Mouse (Mus musculus) heart, embryonic 14.5 days (tissue): ENCODE data around the gene Ctnnbl1. TPM values are rescaled to one million over a fixed set of nuclear protein-coding genes. Genes with fewer than 3 reads are reported as not detected.

Experiments
- ATAC-seq: fragments of 200-750 bp; cut with Nextera tagmentation; 2 replicates; pipeline ENCODE4 v1.8.0; 2017; ENCODE audit warnings: low read depth, moderate TSS enrichment; ENCODE audit not compliant: insufficient number of reproducible peaks, insufficient read depth, low FRiP score
- H3K27ac ChIP-seq, 2 experiments: fragments of 200-500 bp in 1 of 2; fragments of 300-500 bp in 1 of 2; sonication (generic) in 1 of 2; replicated peaks in 1 of 2; 2 replicates each; pipeline ENCODE4 v1.5.1; 2012 to 2014; ENCODE audit warnings: low read depth in 2 of 2, low read length in 2 of 2, control low read depth in 1 of 2, mild to moderate bottlenecking in 1 of 2, mixed read lengths in 1 of 2; ENCODE audit not compliant: control insufficient read depth in 1 of 2, insufficient read depth in 1 of 2
- H3K27me3 ChIP-seq: fragments of 300-500 bp; sonication (generic); 2 replicates; pipeline ENCODE4 v1.6.1; 2014; ENCODE audit warnings: mild to moderate bottlenecking, low read length, control low read depth; ENCODE audit not compliant: control insufficient read depth, insufficient read depth
- H3K36me3 ChIP-seq: fragments of 300-500 bp; sonication (generic); 2 replicates; pipeline ENCODE4 v1.6.1; 2014; ENCODE audit warnings: mild to moderate bottlenecking, control low read depth, low read length, mixed read lengths; ENCODE audit not compliant: control insufficient read depth, insufficient read depth
- H3K4me1 ChIP-seq, 2 experiments: fragments of 200-500 bp in 1 of 2; fragments of 300-500 bp in 1 of 2; sonication (generic) in 1 of 2; 2 replicates each; pipeline ENCODE4 v1.6.1; 2012 to 2014; ENCODE audit warnings: low read length in 2 of 2, control low read depth in 1 of 2, mixed read lengths in 1 of 2; ENCODE audit not compliant: control insufficient read depth in 2 of 2, insufficient read depth in 2 of 2
- H3K4me2 ChIP-seq: fragments of 300-500 bp; sonication (generic); 2 replicates; pipeline ENCODE4 v1.6.1; 2014; ENCODE audit warnings: mild to moderate bottlenecking, low read length
- H3K4me3 ChIP-seq, 2 experiments: fragments of 200-500 bp in 1 of 2; fragments of 300-500 bp in 1 of 2; sonication (generic) in 1 of 2; 2 replicates each; pipeline ENCODE4 v1.5.1; 2012 to 2014; ENCODE audit warnings: low read length in 2 of 2, mild to moderate bottlenecking in 2 of 2, control low read depth in 1 of 2, low read depth in 1 of 2, moderate library complexity in 1 of 2; ENCODE audit not compliant: control insufficient read depth in 1 of 2, insufficient read depth in 1 of 2
- H3K9ac ChIP-seq: fragments of 300-500 bp; sonication (generic); 2 replicates; pipeline ENCODE4 v1.6.1; 2014; ENCODE audit warnings: mild to moderate bottlenecking, low read length
- H3K9me3 ChIP-seq: fragments of 300-500 bp; sonication (generic); 2 replicates; pipeline ENCODE4 v1.6.1; 2016; ENCODE audit warnings: low read length, control low read depth; ENCODE audit not compliant: control insufficient read depth
- WGBS: fragments of 180-500 bp; shearing (Covaris S2); extraction: QIAGEN DNeasy Blood & Tissue Kit; methylation state at CpG from one replicate; pipeline ENCODE4 v1.1.7; 2014; 5-methylcytosine and 5-hydroxymethylcytosine counted together
- polyA plus RNA-seq: library from polyadenylated mRNA; unstranded; fragments of >200 nt; fragmentation: Nextera tagmentation; extraction: Ambion mirVana; gene quantifications from 2 replicates; pipeline ENCODE4 v1.2.1, GENCODE M21; 2014

Gene Ctnnbl1
- polyA plus RNA-seq, 1 experiment from 2014 or later = 29.7 TPM

- H3K4me3 ChIP-seq = no peak overlapping the region
- H3K4me2 ChIP-seq = peak overlapping the region; percentile 38
- 0 out of 2 replicates have a peak overlapping the region, but pooled peaks have one; percentile 5 for H3K9ac ChIP-seq
- peaks cover 18 to 29% of the 10 kb centered on the region in 2 experiments for H3K4me1 ChIP-seq
- H3K27me3 ChIP-seq = no peaks in the 10 kb centered on the region
- no peak for ATAC-seq
- WGBS = 75% methylated on average over 11 of the region's 11 CpGs
- H3K9me3 ChIP-seq = no peaks in the 10 kb centered on the region
- H3K27ac ChIP-seq = peak overlapping the region; percentile 50 to 67; a peak in 3 of 4 replicates
- H3K36me3 ChIP-seq = peaks cover 7% of the 10 kb centered on the region; the same call in 1 of the 2 replicates
These were observed 87.0 kb downstream of the Ctnnbl1 start for GRCm38 (mm10) chr2:157824249-157824648.

GRCm38 (mm10) chr2:157830101-157830500 lies 92.9 kb downstream of the Ctnnbl1 start:
- H3K9ac ChIP-seq = no peak overlapping the region
- H3K27ac ChIP-seq = no peak overlapping the region
- WGBS = 88% methylated on average over 6 of the region's 6 CpGs
- no peak overlapping the region for H3K4me3 ChIP-seq
- H3K4me1 ChIP-seq = peaks cover 4 to 6% of the 10 kb centered on the region in 2 experiments; a peak in 2 of 4 replicates
- H3K4me2 ChIP-seq = no peak overlapping the region
- H3K36me3 ChIP-seq = no peaks in the 10 kb centered on the region
- no peak for ATAC-seq
- H3K27me3 ChIP-seq = no peaks in the 10 kb centered on the region
- no peaks in the 10 kb centered on the region for H3K9me3 ChIP-seq

GRCm38 (mm10) chr2:157830620-157831354 lies 93.6 kb downstream of the Ctnnbl1 start:
- Histone ChIP-seq H3K4me1 (peaks cover 4% of the 10 kb centered on the region in 2 experiments; a peak in 2 of 4 replicates), H3K9ac (no peak overlapping the region), H3K36me3 (no peaks in the 10 kb centered on the region), H3K4me3 (no peak overlapping the region), H3K4me2 (no peak overlapping the region), H3K27ac (no peak overlapping the region), H3K27me3 (no peaks in the 10 kb centered on the region), H3K9me3 (no peaks in the 10 kb centered on the region)
- 91% methylated on average over 10 of the region's 10 CpGs for WGBS
- ATAC-seq = no peak

GRCm38 (mm10) chr2:157837050-157837449 lies 99.8 kb downstream of the Ctnnbl1 start:
- Histone ChIP-seq H3K4me2 (no peak overlapping the region), H3K4me1 (peaks cover 5 to 9% of the 10 kb centered on the region in 2 experiments; a peak in 3 of 4 replicates), H3K27me3 (no peaks in the 10 kb centered on the region), H3K36me3 (peaks cover 14% of the 10 kb centered on the region), H3K9ac (no peak overlapping the region), H3K4me3 (no peak overlapping the region), H3K9me3 (no peaks in the 10 kb centered on the region), H3K27ac (no peak overlapping the region)
- 65% methylated on average over 8 of the region's 8 CpGs for WGBS
- no peak for ATAC-seq

- 93% methylated on average over 13 of the region's 13 CpGs for WGBS
- no peak overlapping the region for H3K4me2 ChIP-seq
- H3K4me3 ChIP-seq = no peak overlapping the region
- no peak overlapping the region for H3K9ac ChIP-seq
- ATAC-seq = no peak
- H3K36me3 ChIP-seq = peaks cover 14% of the 10 kb centered on the region
- no peaks in the 10 kb centered on the region for H3K27me3 ChIP-seq
- no peaks in the 10 kb centered on the region for H3K9me3 ChIP-seq
- H3K27ac ChIP-seq = no peak overlapping the region
- peaks cover 5 to 9% of the 10 kb centered on the region in 2 experiments; a peak in 3 of 4 replicates for H3K4me1 ChIP-seq
These were observed 101.2 kb downstream of the Ctnnbl1 start for GRCm38 (mm10) chr2:157838206-157838923.

GRCm38 (mm10) chr2:157840641-157841078 lies 103.5 kb downstream of the Ctnnbl1 start:
- Histone ChIP-seq H3K4me1 (peaks cover 5 to 9% of the 10 kb centered on the region in 2 experiments; a peak in 3 of 4 replicates), H3K4me3 (no peak overlapping the region), H3K27ac (no peak overlapping the region), H3K9me3 (no peaks in the 10 kb centered on the region), H3K36me3 (peaks cover 14% of the 10 kb centered on the region), H3K27me3 (no peaks in the 10 kb centered on the region), H3K4me2 (no peak overlapping the region), H3K9ac (no peak overlapping the region)
- no peak for ATAC-seq

GRCm38 (mm10) chr2:157841121-157841520 lies 103.9 kb downstream of the Ctnnbl1 start:
- 74% methylated on average over 6 of the region's 6 CpGs for WGBS
- Histone ChIP-seq H3K9me3 (no peaks in the 10 kb centered on the region), H3K4me1 (peaks cover 5 to 9% of the 10 kb centered on the region in 2 experiments; a peak in 3 of 4 replicates), H3K4me3 (no peak overlapping the region), H3K36me3 (peaks cover 14% of the 10 kb centered on the region), H3K9ac (no peak overlapping the region), H3K4me2 (no peak overlapping the region), H3K27ac (no peak overlapping the region), H3K27me3 (no peaks in the 10 kb centered on the region)
- ATAC-seq = no peak
